Mouse (Mus musculus) stomach, postnatal 0 days (tissue): Measurements from ENCODE around the gene 6430550D23Rik. TPM values are rescaled to one million over a fixed set of nuclear protein-coding genes. Genes with fewer than 3 reads are reported as not detected.

Source experiments
- ATAC-seq: fragments of 200-750 bp; cut with Nextera tagmentation; 2 replicates; pipeline ENCODE4 v1.8.0; 2017; ENCODE audit not compliant: low FRiP score, low TSS enrichment
- DNase-seq: peaks from one replicate; pipeline ENCODE4 v3.0.0-alpha.2; 2016; ENCODE audit warnings: low spot score
- H3K27ac ChIP-seq: fragments of 300-500 bp; sonication (generic); replicated peaks from 2 replicates; pipeline ENCODE4 v1.5.1; 2014; ENCODE audit warnings: mild to moderate bottlenecking, control low read depth
- H3K27me3 ChIP-seq: fragments of 300-500 bp; sonication (generic); 2 replicates; pipeline ENCODE4 v1.6.1; 2014; ENCODE audit warnings: low read length; ENCODE audit not compliant: control insufficient read depth, insufficient read depth
- H3K36me3 ChIP-seq: fragments of 300-500 bp; sonication (generic); 2 replicates; pipeline ENCODE4 v1.6.1; 2014; ENCODE audit warnings: low read length, mixed read lengths; ENCODE audit not compliant: control insufficient read depth, insufficient read depth
- H3K4me1 ChIP-seq: fragments of 300-500 bp; sonication (generic); replicated peaks from 2 replicates; pipeline ENCODE4 v1.6.1; 2014; ENCODE audit warnings: antibody characterized with exemption; ENCODE audit not compliant: control insufficient read depth, insufficient read depth
- H3K4me2 ChIP-seq: fragments of 300-500 bp; sonication (generic); replicated peaks from 2 replicates; pipeline ENCODE4 v1.6.1; 2014; ENCODE audit warnings: low read depth, mild to moderate bottlenecking, control low read depth, moderate library complexity
- H3K4me3 ChIP-seq: fragments of 300-500 bp; sonication (generic); 2 replicates; pipeline ENCODE4 v1.5.1; 2014; ENCODE audit warnings: low read depth, low read length, control low read depth
- H3K9ac ChIP-seq: fragments of 300-500 bp; sonication (generic); 2 replicates; pipeline ENCODE4 v1.6.1; 2014; ENCODE audit warnings: mild to moderate bottlenecking, low read length, control low read depth, mixed read lengths
- H3K9me3 ChIP-seq: fragments of 300-500 bp; sonication (generic); 2 replicates; pipeline ENCODE4 v1.6.1; 2016; ENCODE audit warnings: low read length; ENCODE audit not compliant: control insufficient read depth
- CTCF ChIP-seq: IDR thresholded peaks from 2 replicates; pipeline ENCODE4 v1.5.1; 2016; ENCODE audit warnings: antibody characterized with exemption, low read depth, mild to moderate bottlenecking, moderate library complexity
- EP300 ChIP-seq: optimal IDR thresholded peaks from 2 replicates; pipeline ENCODE3; 2016; ENCODE audit warnings: antibody characterized with exemption
- WGBS: fragments of 180-500 bp; shearing (Covaris S2); extraction: QIAGEN DNeasy Blood & Tissue Kit; methylation state at CpG from one replicate; pipeline ENCODE4 v1.1.7; 2014; 5-methylcytosine and 5-hydroxymethylcytosine counted together
- polyA plus RNA-seq: library from polyadenylated mRNA; unstranded; fragments of >200 nt; fragmentation: Nextera tagmentation; extraction: Ambion mirVana; gene quantifications from 2 replicates; pipeline ENCODE4 v1.2.1, GENCODE M21; 2015

The 6430550D23Rik gene
- polyA plus RNA-seq, 1 experiment from 2014 or later, result 0.65 TPM

GRCm38 (mm10) chr2:156021765-156022164 lies 14.0 kb upstream of the 6430550D23Rik start:
- WGBS, result 84% methylated on average over 2 of the region's 2 CpGs
- DNase-seq (no peak), ATAC-seq (no peak)
- Histone ChIP-seq H3K27ac (no peak overlapping the region), H3K4me1 (no peaks in the 10 kb centered on the region), H3K27me3 (no peaks in the 10 kb centered on the region), H3K9me3 (no peaks in the 10 kb centered on the region), H3K36me3 (peaks cover 8% of the 10 kb centered on the region), H3K4me3 (no peak overlapping the region), H3K4me2 (no peak overlapping the region), H3K9ac (no peak overlapping the region)
- no peak for TF ChIP-seq CTCF
- no peak for TF ChIP-seq EP300

DNA sequence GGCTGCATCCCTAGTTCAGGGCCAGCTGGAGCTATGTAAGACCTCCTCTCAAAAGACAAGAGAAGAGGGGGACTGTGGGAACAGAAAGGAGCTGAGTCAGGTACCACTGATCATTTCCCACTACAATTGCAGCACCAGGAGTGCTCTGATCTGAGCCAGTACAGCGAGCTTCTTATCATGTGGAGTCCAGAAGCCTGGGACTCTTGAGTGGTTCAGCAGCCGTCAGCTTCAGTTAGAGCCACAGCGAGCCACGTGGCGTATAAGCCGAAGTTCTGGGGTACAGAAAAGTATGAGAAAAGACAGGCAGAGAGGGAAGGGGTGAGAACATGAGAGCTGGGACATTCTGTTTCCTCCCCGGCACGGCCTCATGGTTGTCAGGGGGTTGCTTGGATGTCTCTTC lies 13.4 kb upstream of the 6430550D23Rik start:
- H3K4me1 ChIP-seq, result no peaks in the 10 kb centered on the region
- no peaks in the 10 kb centered on the region for H3K27me3 ChIP-seq
- ATAC-seq, result no peak
- H3K4me3 ChIP-seq, result no peak overlapping the region
- no peaks in the 10 kb centered on the region for H3K9me3 ChIP-seq
- no peak for DNase-seq
- TF ChIP-seq CTCF (no peak), EP300 (no peak)
- WGBS, result 84% methylated on average over 8 of the region's 8 CpGs
- H3K9ac ChIP-seq, result no peak overlapping the region
- H3K27ac ChIP-seq, result no peak overlapping the region
- peaks cover 12% of the 10 kb centered on the region for H3K36me3 ChIP-seq
- H3K4me2 ChIP-seq, result no peak overlapping the region

DNA sequence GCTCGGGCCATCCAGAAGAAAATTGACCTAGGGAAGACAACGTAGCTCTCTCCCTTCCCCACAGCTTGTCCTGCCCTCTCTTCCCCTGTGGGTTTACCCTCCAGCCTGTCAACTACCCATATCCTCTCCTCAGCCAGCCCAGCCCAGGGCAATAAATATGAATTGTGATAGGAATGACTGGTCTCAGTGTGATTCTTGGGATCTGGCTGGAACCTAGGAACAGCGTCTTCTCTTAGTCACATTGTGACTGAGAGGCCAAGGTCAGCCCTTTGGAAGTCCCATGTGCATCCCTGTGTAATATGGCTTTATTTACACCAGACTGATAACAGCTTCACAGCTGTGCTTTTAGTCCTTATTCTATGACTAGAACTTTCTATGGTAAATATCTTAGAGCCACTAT lies 10.3 kb upstream of the 6430550D23Rik start:
- TF ChIP-seq CTCF, result no peak
- no peak for TF ChIP-seq EP300
- H3K36me3 ChIP-seq, result peaks cover 18% of the 10 kb centered on the region
- ATAC-seq, result no peak

DNA sequence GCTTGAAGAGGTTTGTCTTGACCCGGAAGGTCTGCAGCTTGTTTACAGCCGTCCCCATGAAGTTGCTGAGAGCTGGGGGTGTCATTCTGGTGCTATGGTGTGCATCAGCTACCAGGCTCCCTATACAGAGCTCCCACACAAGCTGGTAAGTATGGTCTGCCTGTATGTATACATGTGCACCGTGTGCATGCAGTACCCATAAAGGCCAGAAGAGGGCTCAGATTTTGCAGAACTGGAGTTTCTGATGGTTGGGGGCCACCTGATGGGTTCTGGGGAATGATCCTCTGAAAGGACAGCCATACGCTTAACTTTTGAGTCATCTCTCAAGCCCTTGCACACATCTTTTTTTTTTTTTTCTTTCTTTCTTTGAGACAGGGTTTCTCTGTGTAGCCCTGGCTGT lies 2.4 kb downstream of the 6430550D23Rik start:
- DNase-seq (no peak), ATAC-seq (no peak)
- Histone ChIP-seq H3K4me2 (no peak overlapping the region), H3K27ac (no peak overlapping the region), H3K27me3 (no peaks in the 10 kb centered on the region), H3K9me3 (no peaks in the 10 kb centered on the region), H3K9ac (no peak overlapping the region), H3K4me1 (0 out of 2 replicates have a peak, but pooled peaks cover 2% of the 10 kb centered on the region), H3K4me3 (no peak overlapping the region), H3K36me3 (peaks cover 6% of the 10 kb centered on the region; the same call in 1 of the 2 replicates)
- WGBS, result 91% methylated on average over 4 of the region's 4 CpGs
- TF ChIP-seq CTCF, result peak; percentile 56
- no peak for TF ChIP-seq EP300

More for the DNA sequence above, 10.3 kb upstream of the 6430550D23Rik start:
- WGBS, result 81% methylated on average over 3 of the region's 3 CpGs
- no peaks in the 10 kb centered on the region for H3K9me3 ChIP-seq
- no peak overlapping the region for H3K9ac ChIP-seq
- H3K27ac ChIP-seq, result no peak overlapping the region
- H3K4me1 ChIP-seq, result no peaks in the 10 kb centered on the region
- no peak for DNase-seq
- H3K4me3 ChIP-seq, result no peak overlapping the region
- no peaks in the 10 kb centered on the region for H3K27me3 ChIP-seq
- H3K4me2 ChIP-seq, result no peak overlapping the region

DNA sequence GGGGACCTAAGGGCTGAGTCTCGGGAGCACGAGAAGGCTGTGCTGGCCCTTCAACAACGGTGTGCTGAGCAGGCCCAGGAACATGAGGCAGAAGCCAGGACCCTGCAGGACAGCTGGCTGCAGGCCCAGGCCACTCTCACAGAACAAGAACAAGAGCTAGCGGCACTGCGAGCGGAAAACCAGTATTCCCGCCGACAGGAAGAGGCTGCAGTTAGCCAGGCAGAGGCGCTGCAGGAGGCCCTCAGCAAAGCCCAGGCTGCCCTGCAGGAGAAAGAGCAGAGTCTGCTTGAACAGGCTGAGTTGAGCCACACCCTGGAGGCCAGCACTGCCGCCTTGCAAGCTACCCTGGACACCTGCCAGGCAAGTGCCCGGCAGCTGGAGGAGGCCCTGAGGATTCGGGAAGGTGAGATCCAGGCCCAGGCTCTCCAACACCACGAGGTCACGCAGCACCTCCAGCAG lies 15.9 kb downstream of the 6430550D23Rik start:
- Histone ChIP-seq H3K27me3 (no peaks in the 10 kb centered on the region), H3K4me2 (no peak overlapping the region), H3K9me3 (no peaks in the 10 kb centered on the region), H3K4me3 (no peak overlapping the region), H3K27ac (peak overlapping the region; percentile 40), H3K9ac (0 out of 2 replicates have a peak overlapping the region, but pooled peaks have one; percentile 8), H3K36me3 (peaks cover 27% of the 10 kb centered on the region), H3K4me1 (no peaks in the 10 kb centered on the region)
- 62% methylated on average over 14 of the region's 14 CpGs for WGBS
- DNase-seq, result peak; percentile 91
- ATAC-seq, result peak; percentile 82
- TF ChIP-seq CTCF, result peak; percentile 59
- TF ChIP-seq EP300, result no peak

GRCm38 (mm10) chr2:155991151-155991550 lies 16.6 kb downstream of the 6430550D23Rik start:
- H3K36me3 ChIP-seq, result peaks cover 27% of the 10 kb centered on the region
- DNase-seq (no peak), ATAC-seq (no peak)
- WGBS, result 90% methylated on average over 10 of the region's 10 CpGs
- H3K9ac ChIP-seq, result no peak overlapping the region
- no peaks in the 10 kb centered on the region for H3K27me3 ChIP-seq
- no peak overlapping the region for H3K4me3 ChIP-seq
- H3K4me2 ChIP-seq, result no peak overlapping the region
- H3K9me3 ChIP-seq, result no peaks in the 10 kb centered on the region
- H3K27ac ChIP-seq, result no peak overlapping the region
- H3K4me1 ChIP-seq, result no peaks in the 10 kb centered on the region
- TF ChIP-seq EP300, result no peak
- no peak for TF ChIP-seq CTCF
